Comparison of ENCODE assay signal across 8 mouse cellular contexts in the genomic region with DNA sequence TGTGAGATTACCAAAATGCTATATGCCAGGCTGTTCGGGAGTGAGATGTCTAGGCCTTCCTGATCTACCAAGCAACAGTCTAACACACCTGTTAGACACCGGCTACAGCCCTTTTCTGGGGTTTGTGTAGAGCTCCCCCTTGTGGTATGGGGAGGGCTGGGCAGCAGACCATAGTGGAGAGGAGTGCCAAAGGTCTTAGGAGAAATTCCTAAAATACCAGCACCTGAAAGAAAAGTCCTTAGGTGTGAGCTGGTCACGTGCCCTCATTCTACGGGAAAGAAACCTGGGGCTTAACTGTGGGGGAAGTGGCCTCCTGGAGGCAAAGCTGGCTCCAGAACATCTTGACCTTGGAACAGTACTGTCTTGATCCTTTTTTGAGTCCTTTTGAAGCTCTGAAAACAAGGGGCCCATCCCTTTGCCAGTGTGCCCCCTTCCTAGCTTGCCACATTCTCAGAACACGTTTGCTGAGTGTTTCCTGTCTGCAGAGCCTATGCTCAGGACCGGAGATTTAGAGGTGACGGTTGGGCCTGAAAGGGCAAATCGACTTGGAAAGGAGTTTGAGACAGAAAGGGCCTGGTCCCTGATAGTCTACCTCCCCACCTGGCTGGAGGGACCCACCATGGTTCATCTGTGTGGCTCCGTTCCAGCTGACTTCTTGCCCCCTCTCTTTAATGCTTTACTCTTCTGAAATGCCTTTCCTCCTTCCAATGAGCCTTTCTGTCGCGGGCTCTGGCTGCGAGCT. TPM values are rescaled to one million over a fixed set of nuclear protein-coding genes. Genes with fewer than 3 reads are reported as not detected.
DNase-seq lines count a peak whose midpoint lies in the region; ATAC-seq lines count a peak whose summit lies in the region.

No protein-coding gene starts in this region.

- H3K27ac ChIP-seq in midbrain, embryonic 11.5 days (ENCODE audit: low read depth, low read length) = no peak overlapping the region
- no peak overlapping the region for H3K27ac ChIP-seq in midbrain, embryonic 16.5 days (ENCODE audit: low read length)
- H3K27ac ChIP-seq in neural tube, embryonic 11.5 days (ENCODE audit: low read depth, low read length) = no peak overlapping the region

- no peaks in the 10 kb centered on the region for H3K9me3 ChIP-seq in midbrain, embryonic 11.5 days (ENCODE audit: control insufficient read depth, low read length)
- no peaks in the 10 kb centered on the region for H3K9me3 ChIP-seq in midbrain, embryonic 16.5 days (replicated peaks; ENCODE audit: control insufficient read depth, low read length, poor library complexity, severe bottlenecking)
- H3K9me3 ChIP-seq in neural tube, embryonic 11.5 days (ENCODE audit: control insufficient read depth, low read length) = no peaks in the 10 kb centered on the region

- no peaks in the 10 kb centered on the region; the same call in 1 of the 2 replicates for H3K4me1 ChIP-seq in midbrain, embryonic 11.5 days (ENCODE audit: control insufficient read depth, insufficient read depth, low read length)
- H3K4me1 ChIP-seq in midbrain, embryonic 16.5 days (ENCODE audit: control insufficient read depth, insufficient read depth, low read length) = no peaks in the 10 kb centered on the region
- H3K4me1 ChIP-seq in neural tube, embryonic 11.5 days (ENCODE audit: control insufficient read depth, insufficient read depth, low read length) = no peaks in the 10 kb centered on the region

- no peak for ATAC-seq in midbrain, embryonic 11.5 days (ENCODE audit: low FRiP score)
- ATAC-seq in midbrain, embryonic 16.5 days = no peak
- peak; percentile 63; the same call in 1 of the 2 replicates for ATAC-seq in erythroblast, adult 5-6 weeks (replicated peaks; ENCODE audit: low FRiP score, poor library complexity, severe bottlenecking)
- no peak for ATAC-seq in neural tube, embryonic 11.5 days (ENCODE audit: insufficient read depth, low FRiP score, low TSS enrichment)

- H3K36me3 ChIP-seq in midbrain, embryonic 11.5 days (ENCODE audit: control insufficient read depth, insufficient read depth, low read length) = no peaks in the 10 kb centered on the region
- H3K36me3 ChIP-seq in midbrain, embryonic 16.5 days (ENCODE audit: control insufficient read depth, insufficient read depth, low read length) = no peaks in the 10 kb centered on the region
- no peaks in the 10 kb centered on the region for H3K36me3 ChIP-seq in neural tube, embryonic 11.5 days (ENCODE audit: control insufficient read depth, insufficient read depth, low read length)

- DNase-seq in midbrain, embryonic 11.5 days (ENCODE audit: low spot score, missing footprints) = peak; percentile 92
- DNase-seq in adrenal gland, postnatal 4 days (ENCODE audit: low spot score in 2 of 2) = peak; percentile 30 to 38
- DNase-seq in induced T-regulatory cell, adult 2 months (ENCODE audit: low read depth) = peak; percentile 74
- peak; percentile 32 to 54 for DNase-seq in left cerebral cortex, postnatal 36 days (ENCODE audit: low spot score in 2 of 2)
- DNase-seq in neural tube, embryonic 11.5 days (ENCODE audit: low spot score) = peak; percentile 63
- peak; percentile 71 for DNase-seq in thymus, postnatal 25 days

- no peak overlapping the region for H3K4me3 ChIP-seq in midbrain, embryonic 11.5 days (ENCODE audit: low read depth, low read length)
- no peak overlapping the region for H3K4me3 ChIP-seq in midbrain, embryonic 16.5 days (ENCODE audit: low read depth, low read length)
- H3K4me3 ChIP-seq in neural tube, embryonic 11.5 days (ENCODE audit: low read depth, low read length) = no peak overlapping the region

- no peak overlapping the region for H3K4me2 ChIP-seq in midbrain, embryonic 11.5 days
- H3K4me2 ChIP-seq in midbrain, embryonic 16.5 days (ENCODE audit: low read length) = no peak overlapping the region
- no peak overlapping the region for H3K4me2 ChIP-seq in neural tube, embryonic 11.5 days (ENCODE audit: low read depth)

- H3K9ac ChIP-seq in midbrain, embryonic 11.5 days (ENCODE audit: low read length) = no peak overlapping the region
- H3K9ac ChIP-seq in midbrain, embryonic 16.5 days (ENCODE audit: low read depth, low read length) = no peak overlapping the region
- H3K9ac ChIP-seq in neural tube, embryonic 11.5 days (ENCODE audit: low read length) = no peak overlapping the region

- H3K27me3 ChIP-seq in midbrain, embryonic 11.5 days (ENCODE audit: control insufficient read depth, insufficient read depth, low read length) = no peaks in the 10 kb centered on the region
- H3K27me3 ChIP-seq in midbrain, embryonic 16.5 days (ENCODE audit: control insufficient read depth, insufficient read depth, low read depth, low read length) = no peaks in the 10 kb centered on the region
- H3K27me3 ChIP-seq in neural tube, embryonic 11.5 days (ENCODE audit: control insufficient read depth, insufficient read depth, low read length) = no peaks in the 10 kb centered on the region

- WGBS in midbrain, embryonic 11.5 days = 50% methylated on average over 12 of the region's 12 CpGs
- WGBS in midbrain, embryonic 16.5 days = 57% methylated on average over 12 of the region's 12 CpGs
- WGBS in neural tube, embryonic 11.5 days = 51% methylated on average over 12 of the region's 12 CpGs

- intact Hi-C loops in left cerebral cortex, postnatal 36 days (cut with DNase I) = loop anchor here (2.0 kb wide), 1 partner anchor 39 kb away; no protein-coding TSS in a partner anchor

RNA-seq across cellular contexts. Expression of gene Cmtm5, which starts 3.5 kb away (rescaled TPM):
- polyA plus RNA-seq in midbrain, embryonic 11.5 days (2014; fragmentation: Nextera tagmentation; extraction: Ambion mirVana) = 0.19 and 0.71 TPM in 2 replicates
- 9.5 and 14.8 TPM in 2 replicates for polyA plus RNA-seq in midbrain, embryonic 16.5 days (2015; fragmentation: Nextera tagmentation; extraction: Ambion mirVana)
- total RNA-seq in adrenal gland, postnatal 4 days (2021) = 1 to 10 TPM; 2.4 to 3.8 TPM
- total RNA-seq in erythroblast, adult 5-6 weeks (2015; ENCODE audit: low replicate concordance) = not detected in 2 replicates
- total RNA-seq in erythroblast, adult 5-6 weeks (2017; ENCODE audit: low replicate concordance) = not detected in 2 replicates
- total RNA-seq in left cerebral cortex, postnatal 36 days (2021) = 10 to 100 TPM; 56.6 to 59.4 TPM
- polyA plus RNA-seq in neural tube, embryonic 11.5 days (2014; fragmentation: Nextera tagmentation; extraction: Ambion mirVana) = 3.3 and 4.5 TPM in 2 replicates

RNA-seq across cellular contexts. Expression of gene Il25, which starts 7.1 kb away (rescaled TPM):
- not detected in 2 replicates for polyA plus RNA-seq in midbrain, embryonic 11.5 days (2014; fragmentation: Nextera tagmentation; extraction: Ambion mirVana)
- polyA plus RNA-seq in midbrain, embryonic 16.5 days (2015; fragmentation: Nextera tagmentation; extraction: Ambion mirVana) = 0.46 and 0.51 TPM in 2 replicates
- total RNA-seq in adrenal gland, postnatal 4 days (2021) = not detected
- not detected in 2 replicates for total RNA-seq in erythroblast, adult 5-6 weeks (2015; ENCODE audit: low replicate concordance)
- total RNA-seq in erythroblast, adult 5-6 weeks (2017; ENCODE audit: low replicate concordance) = not detected in 2 replicates
- not detected for total RNA-seq in left cerebral cortex, postnatal 36 days (2021)
- not detected in 2 replicates for polyA plus RNA-seq in neural tube, embryonic 11.5 days (2014; fragmentation: Nextera tagmentation; extraction: Ambion mirVana)

RNA-seq across cellular contexts. Expression of gene Efs, which starts 13.7 kb away (rescaled TPM):
- polyA plus RNA-seq in midbrain, embryonic 11.5 days (2014; fragmentation: Nextera tagmentation; extraction: Ambion mirVana) = 24.4 and 27.6 TPM in 2 replicates
- polyA plus RNA-seq in midbrain, embryonic 16.5 days (2015; fragmentation: Nextera tagmentation; extraction: Ambion mirVana) = 11.7 and 12.9 TPM in 2 replicates
- 10 to 100 TPM; 13.2 to 13.9 TPM for total RNA-seq in adrenal gland, postnatal 4 days (2021)
- total RNA-seq in erythroblast, adult 5-6 weeks (2015; ENCODE audit: low replicate concordance) = not detected in 2 replicates
- total RNA-seq in erythroblast, adult 5-6 weeks (2017; ENCODE audit: low replicate concordance) = not detected in 2 replicates
- total RNA-seq in left cerebral cortex, postnatal 36 days (2021) = 1 to 10 TPM; 7.1 to 7.3 TPM
- polyA plus RNA-seq in neural tube, embryonic 11.5 days (2014; fragmentation: Nextera tagmentation; extraction: Ambion mirVana) = 29.1 and 31.1 TPM in 2 replicates

RNA-seq across cellular contexts. Expression of gene Slc22a17, which starts 26.7 kb away (rescaled TPM):
- polyA plus RNA-seq in midbrain, embryonic 11.5 days (2014; fragmentation: Nextera tagmentation; extraction: Ambion mirVana) = 35.4 and 36.0 TPM in 2 replicates
- polyA plus RNA-seq in midbrain, embryonic 16.5 days (2015; fragmentation: Nextera tagmentation; extraction: Ambion mirVana) = 219 and 245 TPM in 2 replicates
- total RNA-seq in adrenal gland, postnatal 4 days (2021) = 10 to 100 TPM; 63.7 to 68.4 TPM
- 1.5 TPM in 1 of 2 replicates, not detected in the other for total RNA-seq in erythroblast, adult 5-6 weeks (2015; ENCODE audit: low replicate concordance)
- 0.60 TPM in 1 of 2 replicates, not detected in the other for total RNA-seq in erythroblast, adult 5-6 weeks (2017; ENCODE audit: low replicate concordance)
- 100 to 1,000 TPM; 618 to 651 TPM for total RNA-seq in left cerebral cortex, postnatal 36 days (2021)
- 45.8 and 47.2 TPM in 2 replicates for polyA plus RNA-seq in neural tube, embryonic 11.5 days (2014; fragmentation: Nextera tagmentation; extraction: Ambion mirVana)

RNA-seq across cellular contexts. Expression of gene Myh6, which starts 27.1 kb away (rescaled TPM):
- 0.51 TPM in 1 of 2 replicates, not detected in the other for polyA plus RNA-seq in midbrain, embryonic 11.5 days (2014; fragmentation: Nextera tagmentation; extraction: Ambion mirVana)
- 1.3 and 2.9 TPM in 2 replicates for polyA plus RNA-seq in midbrain, embryonic 16.5 days (2015; fragmentation: Nextera tagmentation; extraction: Ambion mirVana)
- total RNA-seq in adrenal gland, postnatal 4 days (2021) = 1 to 10 TPM in 1 of 2 experiments, under 1 TPM in 1; 0.81 to 4.9 TPM
- not detected in 2 replicates for total RNA-seq in erythroblast, adult 5-6 weeks (2015; ENCODE audit: low replicate concordance)
- total RNA-seq in erythroblast, adult 5-6 weeks (2017; ENCODE audit: low replicate concordance) = not detected in 2 replicates
- total RNA-seq in left cerebral cortex, postnatal 36 days (2021) = 1 to 10 TPM; 4.2 to 5.2 TPM
- polyA plus RNA-seq in neural tube, embryonic 11.5 days (2014; fragmentation: Nextera tagmentation; extraction: Ambion mirVana) = 3.2 and 4.7 TPM in 2 replicates

Comparison
In these comparisons a context has a peak if more than half of its experiments do, and no peak if none do; other contexts are left out.
1. DNase-seq: peak in every context shown above with its lines; median percentile 92 in midbrain, embryonic 11.5 days; 74 in induced T-regulatory cell, adult 2 months; 71 in thymus, postnatal 25 days; 63 in neural tube, embryonic 11.5 days; 43 in left cerebral cortex, postnatal 36 days; 34 in adrenal gland, postnatal 4 days.
2. RNA of gene Cmtm5, which starts 3.5 kb away (total RNA-seq): 56.6 to 59.4 TPM in left cerebral cortex, postnatal 36 days; 2.4 to 3.8 TPM in adrenal gland, postnatal 4 days and not detected in erythroblast, adult 5-6 weeks; every median in the first group is over 10 times any median in the second.
3. RNA of gene Efs, which starts 13.7 kb away (total RNA-seq): 13.2 to 13.9 TPM in adrenal gland, postnatal 4 days and 7.1 to 7.3 TPM in left cerebral cortex, postnatal 36 days; not detected in erythroblast, adult 5-6 weeks; every median in the first group is over 4 times any median in the second.